Mouse (Mus musculus) neural tube, embryonic 15.5 days (tissue): ENCODE data around the gene Gpr137b. TPM values are rescaled to one million over a fixed set of nuclear protein-coding genes. Genes with fewer than 3 reads are reported as not detected.

Experiments used
- polyA plus RNA-seq: library from polyadenylated mRNA; unstranded; fragments of >200 nt; fragmentation: Nextera tagmentation; extraction: Ambion mirVana; gene quantifications from 2 replicates; pipeline ENCODE4 v1.2.1, GENCODE M21; 2015

Gene Gpr137b
- polyA plus RNA-seq, 1 experiment from 2014 or later = 24.5 TPM

Other genes starting within 250 kb of the Gpr137b start
- not detected in 2 replicates for gene Prl2c5, start 211.3 kb downstream of the Gpr137b start, polyA plus RNA-seq
- 51.0 and 54.1 TPM in 2 replicates for gene Nid1, start 43.5 kb upstream of the Gpr137b start, polyA plus RNA-seq
- 4.0 and 4.7 TPM in 2 replicates for gene Lyst, start 196.4 kb upstream of the Gpr137b start, polyA plus RNA-seq